Mouse (Mus musculus) gastrocnemius, postnatal 36 days (tissue): ENCODE measurements around the gene Phgr1. TPM values are rescaled to one million over a fixed set of nuclear protein-coding genes. Genes with fewer than 3 reads are reported as not detected.

ENCODE experiments used
- DNase-seq, 2 experiments: peaks; one replicate each; pipeline ENCODE4 v3.0.0; 2022
- intact Hi-C: fragments of 180-260 bp; cut with DNase I; formaldehyde crosslinking; loops from one replicate; pipeline ENCODE4 v1.15.1; 2025
- total RNA-seq, 2 experiments: library from RNA; stranded (reverse); gene quantifications; 2 replicates each; pipeline ENCODE4 v1.2.3; 2021

Phgr1 gene
- total RNA-seq, 2 experiments from 2014 or later: not detected

DNA sequence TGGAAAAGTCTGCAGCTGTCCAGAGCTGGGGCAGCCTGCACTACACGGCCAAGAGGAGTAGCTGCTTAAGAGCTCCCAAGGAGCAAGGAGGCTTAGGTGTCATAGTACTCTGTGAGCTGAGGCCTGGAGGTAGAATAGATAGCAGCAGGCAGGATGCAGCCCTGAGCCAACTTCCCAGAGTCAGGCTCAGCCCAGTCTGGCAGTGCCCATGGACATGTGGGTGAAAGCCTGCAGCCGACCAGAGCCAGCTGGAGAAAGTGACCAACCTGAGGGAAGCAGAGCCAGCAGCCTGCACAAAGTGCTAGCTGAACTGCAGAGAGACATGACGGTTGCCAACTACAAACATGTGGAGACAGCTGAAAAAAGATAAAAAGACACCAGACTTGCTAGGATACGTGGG is 34.3 kb downstream of the Phgr1 start:
- DNase-seq: peak; percentile 38 to 48
- intact Hi-C loops: no loop called here

DNA sequence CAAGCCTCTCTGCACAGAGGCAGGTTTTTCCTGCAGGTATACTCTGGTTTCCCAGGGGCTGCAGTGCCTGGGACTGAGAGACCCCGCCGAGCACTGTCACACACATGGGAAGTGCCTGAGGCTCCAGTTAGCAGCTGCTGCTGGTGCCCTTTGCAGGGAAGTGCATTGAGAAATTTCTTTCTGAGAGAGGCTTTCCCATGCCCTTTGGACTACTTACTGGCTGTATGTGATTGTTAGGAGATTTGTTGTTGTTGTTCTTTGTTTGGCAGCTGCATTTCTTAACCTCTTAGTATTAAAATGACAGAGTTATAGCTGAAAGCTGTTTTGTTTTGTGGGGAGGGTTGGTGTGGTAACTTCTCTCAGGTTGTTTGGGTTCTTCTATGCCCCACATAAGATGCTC is 38.3 kb downstream of the Phgr1 start:
- intact Hi-C loops: no loop called here
- no peak for DNase-seq

GRCm38 (mm10) chr2:118812724-118813123 is 40.2 kb downstream of the Phgr1 start:
- DNase-seq: no peak
- intact Hi-C loops: no loop called here

DNA sequence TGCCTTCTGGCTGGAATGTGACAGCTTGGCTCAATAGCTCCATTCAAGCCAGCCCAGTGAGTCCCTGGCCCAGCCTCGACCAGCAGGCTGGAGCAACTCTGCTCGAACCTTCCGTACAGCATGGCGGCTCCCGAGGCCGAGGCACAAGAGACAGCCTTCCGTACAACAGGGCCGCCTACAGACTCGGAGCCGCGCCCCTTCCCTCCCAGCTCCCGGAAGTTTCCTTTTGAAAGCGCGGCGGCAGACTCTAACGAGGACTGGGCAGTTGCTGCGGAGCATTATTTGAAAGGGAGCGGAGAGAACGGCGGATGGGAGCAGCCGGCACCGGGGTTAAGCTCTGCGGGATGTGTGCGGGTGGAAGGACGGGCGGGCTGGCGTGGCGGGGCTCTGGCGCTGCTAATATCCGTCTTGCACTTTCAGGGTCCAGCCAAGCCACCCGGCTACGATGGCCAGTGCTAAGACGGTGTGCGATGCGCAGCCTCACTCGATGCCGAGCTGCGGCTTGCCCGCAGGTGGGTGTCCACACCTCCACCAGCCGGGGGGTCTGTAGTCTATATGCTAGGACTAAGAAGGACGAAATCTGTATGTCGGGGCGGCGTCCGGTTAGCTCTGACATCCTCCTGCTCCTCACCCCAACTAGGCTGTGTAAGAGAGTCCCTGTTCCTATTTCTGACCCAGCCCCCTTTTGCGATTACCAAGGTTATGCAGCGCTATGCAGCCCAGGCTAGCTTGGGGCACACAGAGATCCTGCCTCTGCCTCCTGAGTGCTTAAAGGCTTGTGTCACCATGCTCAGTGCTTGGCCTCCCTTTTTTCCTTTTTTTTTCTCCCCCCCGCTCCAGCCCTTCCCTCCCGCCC is 41.6 kb downstream of the Phgr1 start, which contains the start of gene Knstrn:
Knstrn (plus strand) TSS at position 23 of the 856 bp plus-strand sequence.
- intact Hi-C loops: no loop called here

GRCm38 (mm10) chr2:118822800-118823199 is 50.2 kb downstream of the Phgr1 start:
- intact Hi-C loops: no loop called here
- DNase-seq: no peak

More for the DNA sequence above, 41.6 kb downstream of the Phgr1 start, which contains the start of gene Knstrn:
- peak; percentile 77 to 87 for DNase-seq

DNA sequence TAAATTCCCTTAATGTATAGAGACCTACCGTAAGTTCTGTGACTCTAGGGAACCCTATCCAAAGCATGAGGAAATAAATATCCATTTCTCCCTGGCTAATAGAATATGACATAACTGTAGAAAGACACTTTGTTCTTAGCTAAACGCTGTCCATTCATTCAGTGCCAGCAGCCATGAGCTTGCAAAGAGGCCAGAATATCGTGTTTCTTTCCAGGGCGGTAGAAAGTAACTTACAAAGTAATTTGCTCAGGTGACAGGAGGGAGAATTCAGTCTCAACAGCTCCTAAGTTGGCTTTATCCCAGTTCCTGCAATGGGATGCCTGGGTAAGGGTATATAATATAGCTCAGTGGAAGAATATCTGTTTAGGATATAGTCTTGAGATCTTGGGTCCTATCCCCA is 51.8 kb downstream of the Phgr1 start:
- intact Hi-C loops: no loop called here
- no peak for DNase-seq

Other genes with a start within 250 kb of the Phgr1 start
- gene Bmf, start 223.1 kb upstream of the Phgr1 start, total RNA-seq: 1 to 10 TPM; 2.9 to 6.0 TPM
- gene Bub1b, start 174.6 kb upstream of the Phgr1 start, total RNA-seq: 1 to 10 TPM; 1.0 to 1.4 TPM
- gene Pak6, start 109.5 kb upstream of the Phgr1 start, total RNA-seq: under 1 TPM; 0.20 to 0.31 TPM
- gene Ankrd63, start 68.8 kb upstream of the Phgr1 start, total RNA-seq: not detected
- gene Plcb2, start 44.3 kb upstream of the Phgr1 start, total RNA-seq: under 1 TPM; 0.26 to 0.52 TPM
- gene Inafm2, start 27.0 kb upstream of the Phgr1 start, total RNA-seq: 1 to 10 TPM; 3.8 to 4.9 TPM
- gene Ccdc9b, start 10.1 kb upstream of the Phgr1 start, total RNA-seq: 10 to 100 TPM; 13.8 to 15.4 TPM
- gene Disp2, start 7.0 kb downstream of the Phgr1 start, total RNA-seq: not detected
- gene Knstrn, start 41.2 kb downstream of the Phgr1 start, total RNA-seq: 1 to 10 TPM in 1 of 2 experiments, under 1 TPM in 1; 0.94 to 1.6 TPM
- 100 to 1,000 TPM in 1 of 2 experiments, 10 to 100 TPM in 1; 94.6 to 149 TPM for gene Ivd, start 89.2 kb downstream of the Phgr1 start, total RNA-seq
- 1 to 10 TPM; 3.5 to 5.5 TPM for gene Bahd1, start 127.6 kb downstream of the Phgr1 start, total RNA-seq
- 1 to 10 TPM; 2.6 to 2.9 TPM for gene Chst14, start 153.7 kb downstream of the Phgr1 start, total RNA-seq